Mouse (Mus musculus) liver, postnatal 0 days (tissue): ENCODE data around the gene Fam171a1.

Source experiments
- CTCF ChIP-seq: sonication (generic); IDR thresholded peaks from 2 replicates; pipeline ENCODE4 v1.5.1; 2016; ENCODE audit warnings: antibody characterized with exemption, low read depth
- EP300 ChIP-seq: IDR thresholded peaks from 2 replicates; pipeline ENCODE4 v1.6.1; 2016; ENCODE audit warnings: antibody characterized with exemption, low read depth, mild to moderate bottlenecking

DNA sequence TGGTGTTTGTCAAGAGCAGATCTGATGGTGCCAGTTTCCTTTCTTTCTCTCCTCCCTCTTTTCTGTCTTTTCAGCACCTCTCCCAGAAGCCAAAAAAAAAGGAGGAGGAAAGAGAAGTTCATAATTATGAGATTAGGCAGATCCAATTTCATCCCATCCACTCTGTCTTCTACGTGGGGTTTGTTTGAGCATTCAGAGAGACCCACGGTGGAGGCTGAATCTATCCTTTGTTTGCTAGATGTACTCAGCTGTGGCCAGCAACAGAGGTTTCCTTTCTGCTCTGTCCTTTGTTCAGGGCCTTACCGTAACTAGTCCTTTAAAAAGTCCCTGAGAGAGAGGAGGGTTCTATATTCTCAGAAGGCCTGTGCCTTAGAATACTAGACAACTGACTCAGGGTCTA is 25.6 kb downstream of the Fam171a1 start:
- no peak for TF ChIP-seq CTCF
- TF ChIP-seq EP300: no peak
